Mouse (Mus musculus) cortical plate, adult 2 months (tissue): ENCODE data around the gene Dcst2.

Source experiments
- CTCF ChIP-seq: fragments of 200-500 bp; IDR thresholded peaks from 2 replicates; pipeline ENCODE4 v1.5.1; 2011; ENCODE audit warnings: mild to moderate bottlenecking, control low read depth, low read length; ENCODE audit not compliant: insufficient read depth; ENCODE audit errors: extremely low read depth
- POLR2A ChIP-seq: fragments of 200-500 bp; IDR thresholded peaks from 2 replicates; pipeline ENCODE4 v1.6.1; 2011; ENCODE audit warnings: mild to moderate bottlenecking, low read length, control low read depth; ENCODE audit not compliant: insufficient read depth; ENCODE audit errors: extremely low read depth

GRCm38 (mm10) chr3:89330948-89331347 is 30.8 kb upstream of the Dcst2 start:
- no peak for TF ChIP-seq POLR2A
- TF ChIP-seq CTCF = no peak
